Mouse (Mus musculus) lung, postnatal 0 days (tissue): Measurements from ENCODE around the gene Osgep.

ENCODE experiments used
- CTCF ChIP-seq: IDR thresholded peaks from 2 replicates; pipeline ENCODE4 v1.5.1; 2016; ENCODE audit warnings: antibody characterized with exemption, mild to moderate bottlenecking
- EP300 ChIP-seq: IDR thresholded peaks from 2 replicates; pipeline ENCODE4 v1.6.1; 2016; ENCODE audit warnings: antibody characterized with exemption, mild to moderate bottlenecking, control low read depth

DNA sequence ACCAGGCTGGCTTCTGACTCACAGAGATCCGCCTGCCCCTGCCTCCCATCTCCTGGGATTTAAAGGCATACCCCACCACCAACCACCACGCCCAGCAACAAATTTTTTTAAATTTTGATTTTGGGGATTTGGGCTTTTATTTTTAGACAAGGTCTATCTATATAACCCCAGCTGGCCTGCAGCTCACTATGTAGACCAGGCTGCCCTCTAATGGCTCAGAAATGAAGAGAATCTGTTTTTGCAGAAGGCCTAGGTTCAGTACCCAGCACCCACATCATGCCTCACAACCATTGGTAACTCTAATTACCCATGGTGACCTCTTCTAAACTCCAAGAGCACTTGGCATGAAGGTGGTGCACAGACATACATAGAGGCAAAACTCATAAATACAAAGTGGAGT, 53.4 kb downstream of the Osgep start:
- TF ChIP-seq EP300 = no peak
- no peak for TF ChIP-seq CTCF
